Mouse (Mus musculus) midbrain, postnatal 0 days (tissue): ENCODE measurements around the gene Arhgap24. TPM values are rescaled to one million over a fixed set of nuclear protein-coding genes. Genes with fewer than 3 reads are reported as not detected.
A peak's percentile ranks its signal among the peaks of the same experiment; 100 is the strongest.

Experiments used
- ATAC-seq: fragments of 200-750 bp; cut with Nextera tagmentation; 2 replicates; pipeline ENCODE4 v1.8.0; 2017; ENCODE audit warnings: moderate number of reproducible peaks, mild to moderate bottlenecking, moderate TSS enrichment, moderate library complexity; ENCODE audit not compliant: low FRiP score
- DNase-seq: peaks from one replicate; pipeline ENCODE4 v3.0.0-alpha.2; 2015; ENCODE audit warnings: low spot score
- H3K27ac ChIP-seq: fragments of 300-500 bp; sonication (generic); 2 replicates; pipeline ENCODE4 v1.5.1; 2014; ENCODE audit warnings: low read depth, mild to moderate bottlenecking, low read length, mixed read lengths
- H3K27me3 ChIP-seq: fragments of 300-500 bp; sonication (generic); 2 replicates; pipeline ENCODE4 v1.6.1; 2014; ENCODE audit warnings: low read length, control low read depth, mixed read lengths; ENCODE audit not compliant: insufficient read depth
- H3K36me3 ChIP-seq: fragments of 300-500 bp; sonication (generic); 2 replicates; pipeline ENCODE4 v1.6.1; 2014; ENCODE audit warnings: low read length, control low read depth, mixed read lengths; ENCODE audit not compliant: insufficient read depth
- H3K4me1 ChIP-seq: fragments of 300-500 bp; sonication (generic); 2 replicates; pipeline ENCODE4 v1.6.1; 2014; ENCODE audit warnings: mild to moderate bottlenecking, control low read depth, antibody characterized with exemption, low read length, mixed read lengths; ENCODE audit not compliant: insufficient read depth
- H3K4me2 ChIP-seq: fragments of 300-500 bp; sonication (generic); 2 replicates; pipeline ENCODE4 v1.6.1; 2014; ENCODE audit warnings: low read depth, mild to moderate bottlenecking, low read length, mixed read lengths; ENCODE audit not compliant: poor library complexity, severe bottlenecking
- H3K4me3 ChIP-seq: fragments of 300-500 bp; sonication (generic); 2 replicates; pipeline ENCODE4 v1.5.1; 2014; ENCODE audit warnings: low read depth, mild to moderate bottlenecking, low read length, moderate library complexity
- H3K9ac ChIP-seq: fragments of 300-500 bp; sonication (generic); replicated peaks from 2 replicates; pipeline ENCODE4 v1.6.1; 2014; ENCODE audit warnings: mild to moderate bottlenecking, low read length, moderate library complexity, mixed read lengths; ENCODE audit not compliant: poor library complexity, severe bottlenecking
- H3K9me3 ChIP-seq: fragments of 300-500 bp; sonication (generic); 2 replicates; pipeline ENCODE4 v1.6.1; 2016; ENCODE audit warnings: low read length, control low read depth
- CTCF ChIP-seq: IDR thresholded peaks from 2 replicates; pipeline ENCODE4 v1.5.1; 2016; ENCODE audit warnings: antibody characterized with exemption, mild to moderate bottlenecking
- WGBS: fragments of 180-500 bp; shearing (Covaris S2); extraction: QIAGEN DNeasy Blood & Tissue Kit; methylation state at CpG from one replicate; pipeline ENCODE4 v1.1.7; 2014; 5-methylcytosine and 5-hydroxymethylcytosine counted together
- polyA plus RNA-seq: library from polyadenylated mRNA; unstranded; fragments of >200 nt; fragmentation: Nextera tagmentation; extraction: Ambion mirVana; gene quantifications from 2 replicates; pipeline ENCODE4 v1.2.1, GENCODE M21; 2015
- total RNA-seq: library from RNA; depleted of rRNA; stranded (reverse); fragments of >200 nt; gene quantifications from 2 replicates; pipeline ENCODE4 v1.2.3, GENCODE M21; 2014

The Arhgap24 gene
- total and polyA plus RNA-seq, 2 experiments from 2014 or later, result 14.6 to 19.3 TPM

GRCm38 (mm10) chr5:102752308-102752663 lies 271.1 kb downstream of the Arhgap24 start:
- Histone ChIP-seq H3K9ac (no peak overlapping the region), H3K27ac (no peak overlapping the region), H3K27me3 (no peaks in the 10 kb centered on the region), H3K4me3 (no peak overlapping the region), H3K4me2 (no peak overlapping the region), H3K9me3 (no peaks in the 10 kb centered on the region), H3K4me1 (no peaks in the 10 kb centered on the region), H3K36me3 (no peaks in the 10 kb centered on the region)
- TF ChIP-seq CTCF, result no peak
- ATAC-seq, result no peak
- DNase-seq, result no peak
- 59% methylated on average over 2 of the region's 2 CpGs for WGBS

- ATAC-seq (no peak), DNase-seq (no peak)
- Histone ChIP-seq H3K27ac (no peak overlapping the region), H3K4me3 (no peak overlapping the region), H3K9me3 (no peaks in the 10 kb centered on the region), H3K4me2 (no peak overlapping the region), H3K9ac (no peak overlapping the region), H3K27me3 (no peaks in the 10 kb centered on the region), H3K36me3 (no peaks in the 10 kb centered on the region), H3K4me1 (no peaks in the 10 kb centered on the region)
- WGBS, result 77% methylated on average over 6 of the region's 6 CpGs
- TF ChIP-seq CTCF, result no peak
Measured at GRCm38 (mm10) chr5:102757040-102757439, 275.8 kb downstream of the Arhgap24 start.

- Histone ChIP-seq H3K27me3 (no peaks in the 10 kb centered on the region), H3K4me2 (no peak overlapping the region), H3K27ac (no peak overlapping the region), H3K9me3 (no peaks in the 10 kb centered on the region), H3K36me3 (no peaks in the 10 kb centered on the region), H3K9ac (no peak overlapping the region), H3K4me1 (no peaks in the 10 kb centered on the region), H3K4me3 (no peak overlapping the region)
- TF ChIP-seq CTCF, result no peak
- no peak for DNase-seq
- ATAC-seq, result no peak
- WGBS, result 69% methylated on average over 10 of the region's 10 CpGs
Measured at GRCm38 (mm10) chr5:102765694-102766093, 284.5 kb downstream of the Arhgap24 start.

- Histone ChIP-seq H3K4me3 (no peak overlapping the region), H3K36me3 (no peaks in the 10 kb centered on the region), H3K27me3 (no peaks in the 10 kb centered on the region), H3K9me3 (no peaks in the 10 kb centered on the region), H3K4me2 (no peak overlapping the region), H3K9ac (no peak overlapping the region), H3K4me1 (no peaks in the 10 kb centered on the region), H3K27ac (no peak overlapping the region)
- 82% methylated on average over 6 of the region's 6 CpGs for WGBS
- peak; percentile 71 for TF ChIP-seq CTCF
- ATAC-seq (no peak), DNase-seq (peak; percentile 35)
Measured at GRCm38 (mm10) chr5:102766311-102767057, 285.3 kb downstream of the Arhgap24 start.

- Histone ChIP-seq H3K4me3 (no peak overlapping the region), H3K4me1 (no peaks in the 10 kb centered on the region), H3K27me3 (no peaks in the 10 kb centered on the region), H3K27ac (no peak overlapping the region), H3K9ac (no peak overlapping the region), H3K9me3 (no peaks in the 10 kb centered on the region), H3K36me3 (no peaks in the 10 kb centered on the region), H3K4me2 (no peak overlapping the region)
- TF ChIP-seq CTCF, result no peak
- DNase-seq, result no peak
- no peak for ATAC-seq
- WGBS, result 82% methylated on average over 4 of the region's 4 CpGs
Measured at GRCm38 (mm10) chr5:102767058-102767444, 285.9 kb downstream of the Arhgap24 start.

- Histone ChIP-seq H3K27me3 (no peaks in the 10 kb centered on the region), H3K36me3 (no peaks in the 10 kb centered on the region), H3K9ac (no peak overlapping the region), H3K9me3 (no peaks in the 10 kb centered on the region), H3K4me2 (no peak overlapping the region), H3K4me1 (no peaks in the 10 kb centered on the region), H3K27ac (no peak overlapping the region), H3K4me3 (no peak overlapping the region)
- ATAC-seq, result no peak
- no peak for TF ChIP-seq CTCF
- DNase-seq, result no peak
- 69% methylated on average over 7 of the region's 7 CpGs for WGBS
Measured at GRCm38 (mm10) chr5:102767822-102768221, 286.6 kb downstream of the Arhgap24 start.
